ENCODE assay signal across 21 mouse cellular contexts in the genomic region with DNA sequence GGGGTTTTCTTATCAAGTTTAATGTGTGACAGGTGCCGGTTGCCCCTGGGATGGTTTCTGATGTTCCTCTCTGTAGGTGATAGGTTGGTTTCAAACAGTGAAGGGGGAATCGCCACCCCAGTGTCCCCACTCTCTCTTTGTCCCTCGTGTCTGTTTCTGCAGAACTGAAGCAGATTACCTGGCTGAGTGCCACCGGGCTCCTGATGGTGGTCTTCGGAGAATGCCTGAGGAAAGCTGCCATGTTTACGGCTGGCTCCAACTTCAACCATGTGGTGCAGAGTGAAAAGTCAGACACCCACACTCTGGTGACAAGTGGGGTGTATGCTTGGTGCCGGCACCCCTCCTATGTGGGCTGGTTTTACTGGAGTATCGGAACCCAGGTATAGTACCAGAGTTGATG. TPM values are rescaled to one million over a fixed set of nuclear protein-coding genes. Genes with fewer than 3 reads are reported as not detected.
"Had no signal": no experiment of that assay in that cellular context is flagged by ENCODE, and none has a peak within 500 bp of the region (broad histone marks: within the 10 kb centered on the region; RNA-seq: fewer than 3 reads in every experiment).

No protein-coding gene starts in this region.

- DNase-seq: gastrocnemius, adult 2 months; gastrocnemius, postnatal 10 days; gastrocnemius, postnatal 25 days; heart, adult 18-20 months; heart, postnatal 10 days; heart, postnatal 4 days; kidney, adult 2 months; kidney, adult 9 months; kidney, postnatal 10 days; kidney, postnatal 25 days; kidney, postnatal 4 days; liver; liver, embryonic 13.5 days had no signal

RNA-seq across cellular contexts. Expression of a gene that starts 8.9 kb away (rescaled TPM):
- total RNA-seq: gastrocnemius, adult 2 months; gastrocnemius, postnatal 10 days; gastrocnemius, postnatal 25 days; gastrocnemius, postnatal 4 days; granulocyte monocyte progenitor cell, adult 5-6 weeks; heart, adult 18-20 months; heart, adult 8-10 months; heart, postnatal 10 days; heart, postnatal 25 days; heart, postnatal 4 days; layer of hippocampus, adult 2 months; layer of hippocampus, postnatal 10 days; layer of hippocampus, postnatal 25 days; left cerebral cortex, postnatal 10 days had no signal

RNA-seq across cellular contexts. Expression of a gene that starts 18.4 kb away (rescaled TPM):
- total RNA-seq: gastrocnemius, adult 2 months; gastrocnemius, postnatal 25 days; granulocyte monocyte progenitor cell, adult 5-6 weeks had no signal

RNA-seq across cellular contexts. Expression of a gene that starts 26.3 kb away (rescaled TPM):
- total RNA-seq: granulocyte monocyte progenitor cell, adult 5-6 weeks had no signal
